Mouse (Mus musculus): ENCODE measurements around the gene Ino80b. TPM values are rescaled to one million over a fixed set of nuclear protein-coding genes. Genes with fewer than 3 reads are reported as not detected.
"Not testable (repeated sequence)": the region's sequence is repeated elsewhere in the genome, so short reads cannot be mapped to it uniquely, and the experiment has no call there.

Gene Ino80b
- 10 to 100 TPM; 14.3 to 18.2 (median 16.2) TPM for total RNA-seq (2022)

GRCm38 (mm10) chr6:83125331-83125730 lies at the start of gene Ino80b:
TSS of gene Ino80b (minus strand) at chr6:83125431.
- no peak for DNase-seq (ENCODE audit: low spot score in 2 of 2)

GRCm38 (mm10) chr6:83172240-83172920 lies 47.1 kb upstream of the Ino80b start:
- no peak for DNase-seq (ENCODE audit: low spot score in 2 of 2)

- no peak for DNase-seq (ENCODE audit: low spot score in 2 of 2)
Observed at GRCm38 (mm10) chr6:83171063-83171462, 45.8 kb upstream of the Ino80b start.

GRCm38 (mm10) chr6:83169872-83170271 lies 44.6 kb upstream of the Ino80b start:
- DNase-seq (ENCODE audit: low spot score in 2 of 2): no peak

GRCm38 (mm10) chr6:83166243-83166630 lies 41.0 kb upstream of the Ino80b start:
- DNase-seq (ENCODE audit: low spot score in 2 of 2): no peak

- DNase-seq (ENCODE audit: low spot score in 2 of 2): peak; percentile 89 to 93
Observed at GRCm38 (mm10) chr6:83165607-83166242, 40.5 kb upstream of the Ino80b start, which contains the start of gene Dctn1. TSS of gene Dctn1 (plus strand) at chr6:83165920.

- DNase-seq (ENCODE audit: low spot score in 2 of 2): no peak
Observed at GRCm38 (mm10) chr6:83165026-83165606, 39.9 kb upstream of the Ino80b start.

GRCm38 (mm10) chr6:83162701-83163100 lies 37.5 kb upstream of the Ino80b start:
- peak in 1 of 2 experiments; percentile 37 for DNase-seq (ENCODE audit: low spot score in 2 of 2)

GRCm38 (mm10) chr6:83161921-83162641 lies 36.9 kb upstream of the Ino80b start:
- no peak for DNase-seq (ENCODE audit: low spot score in 2 of 2)

- DNase-seq (ENCODE audit: low spot score in 2 of 2): no peak
Observed at GRCm38 (mm10) chr6:83161442-83161841, 36.2 kb upstream of the Ino80b start.

GRCm38 (mm10) chr6:83159456-83159855 lies 34.2 kb upstream of the Ino80b start:
- DNase-seq (ENCODE audit: low spot score in 2 of 2): not testable (repeated sequence)

- no peak for DNase-seq (ENCODE audit: low spot score in 2 of 2)
Observed at GRCm38 (mm10) chr6:83156259-83156684, 31.0 kb upstream of the Ino80b start, which contains the start of the genes Wdr54 and 1700003E16Rik. TSS of gene Wdr54 (minus strand) at chr6:83156397. TSS of gene 1700003E16Rik (plus strand) at chr6:83156404.

GRCm38 (mm10) chr6:83155552-83156238 lies 30.5 kb upstream of the Ino80b start:
- no peak for DNase-seq (ENCODE audit: low spot score in 2 of 2)

- DNase-seq (ENCODE audit: low spot score in 2 of 2): no peak
Observed at GRCm38 (mm10) chr6:83153485-83153884, 28.3 kb upstream of the Ino80b start.

GRCm38 (mm10) chr6:83153038-83153437 lies 27.8 kb upstream of the Ino80b start:
- DNase-seq (ENCODE audit: low spot score in 2 of 2): no peak

GRCm38 (mm10) chr6:83151721-83152120 lies 26.5 kb upstream of the Ino80b start:
- no peak for DNase-seq (ENCODE audit: low spot score in 2 of 2)

GRCm38 (mm10) chr6:83147280-83147679 lies 22.0 kb upstream of the Ino80b start:
- no peak for DNase-seq (ENCODE audit: low spot score in 2 of 2)

- no peak for DNase-seq (ENCODE audit: low spot score in 2 of 2)
Observed at GRCm38 (mm10) chr6:83145805-83146204, 20.6 kb upstream of the Ino80b start.

- no peak for DNase-seq (ENCODE audit: low spot score in 2 of 2)
Observed at GRCm38 (mm10) chr6:83145209-83145608, 20.0 kb upstream of the Ino80b start.

- DNase-seq (ENCODE audit: low spot score in 2 of 2): no peak
Observed at GRCm38 (mm10) chr6:83142886-83143285, 17.7 kb upstream of the Ino80b start.

GRCm38 (mm10) chr6:83142211-83142731 lies 17.0 kb upstream of the Ino80b start:
- no peak for DNase-seq (ENCODE audit: low spot score in 2 of 2)

Measured in gastrocnemius, adult 8-10 months (tissue).